9 mouse cellular contexts compared by ENCODE assay signal in genomic region chr5:93128765-93129164, GRCm38 (mm10). TPM values are rescaled to one million over a fixed set of nuclear protein-coding genes. Genes with fewer than 3 reads are reported as not detected.
DNase-seq lines count a peak whose midpoint lies in the region; ATAC-seq and TF ChIP-seq lines count a peak whose summit lies in the region.
"Had no signal": no experiment of that assay in that cellular context is flagged by ENCODE, and none has a peak within 500 bp of the region (broad histone marks: within the 10 kb centered on the region; RNA-seq: fewer than 3 reads in every experiment).

No protein-coding gene starts in this region.

- no peaks in the 10 kb centered on the region for H3K9me3 ChIP-seq in lung, embryonic 15.5 days
- H3K9me3 ChIP-seq in intestine, embryonic 14.5 days (ENCODE audit: control insufficient read depth, low read length), result no peaks in the 10 kb centered on the region
- no peaks in the 10 kb centered on the region for H3K9me3 ChIP-seq in kidney, postnatal 0 days (replicated peaks; ENCODE audit: low read length)
- H3K9me3 ChIP-seq in stomach, embryonic 14.5 days (ENCODE audit: control insufficient read depth, low read depth, low read length), result no peaks in the 10 kb centered on the region

- no peaks in the 10 kb centered on the region for H3K36me3 ChIP-seq in lung, embryonic 15.5 days
- H3K36me3 ChIP-seq in intestine, embryonic 14.5 days (ENCODE audit: control insufficient read depth, insufficient read depth, low read length), result no peaks in the 10 kb centered on the region
- H3K36me3 ChIP-seq in kidney, postnatal 0 days (ENCODE audit: insufficient read depth, low read length), result no peaks in the 10 kb centered on the region
- no peaks in the 10 kb centered on the region for H3K36me3 ChIP-seq in stomach, embryonic 14.5 days (ENCODE audit: control insufficient read depth, insufficient read depth, low read length)

- DNase-seq in lung, postnatal 4 days, result no peak
- no peak for DNase-seq in intestine, embryonic 14.5 days (ENCODE audit: low spot score)
- peak; percentile 14 for DNase-seq in kidney, postnatal 0 days (ENCODE audit: low spot score)
- no peak for DNase-seq in MN1 (ENCODE audit: low spot score)
- DNase-seq in left cerebral cortex, adult 8-10 months (ENCODE audit: low spot score in 2 of 2), result no peak
- DNase-seq: lung, postnatal 36 days; thymus, postnatal 14 days had no signal

- peak overlapping the region; percentile 39; the same call in 1 of the 2 replicates for H3K27ac ChIP-seq in lung, embryonic 15.5 days
- H3K27ac ChIP-seq in intestine, embryonic 14.5 days (ENCODE audit: low read depth), result peak overlapping the region; percentile 91; the same call in 1 of the 2 replicates
- H3K27ac ChIP-seq in kidney, postnatal 0 days, result peak overlapping the region; percentile 88
- peak overlapping the region; percentile 89; the same call in 1 of the 2 replicates for H3K27ac ChIP-seq in stomach, embryonic 14.5 days (ENCODE audit: low read length)

- peaks cover 84% of the 10 kb centered on the region for H3K4me1 ChIP-seq in lung, embryonic 15.5 days
- H3K4me1 ChIP-seq in intestine, embryonic 14.5 days (replicated peaks; ENCODE audit: control insufficient read depth, insufficient read depth, low read length), result peaks cover 89% of the 10 kb centered on the region
- peaks cover 74% of the 10 kb centered on the region for H3K4me1 ChIP-seq in kidney, postnatal 0 days (replicated peaks; ENCODE audit: insufficient read depth, low read length)
- H3K4me1 ChIP-seq in stomach, embryonic 14.5 days (ENCODE audit: control insufficient read depth, insufficient read depth, low read length), result peaks cover 85% of the 10 kb centered on the region

- H3K27me3 ChIP-seq in lung, embryonic 15.5 days, result no peaks in the 10 kb centered on the region
- no peaks in the 10 kb centered on the region for H3K27me3 ChIP-seq in intestine, embryonic 14.5 days (replicated peaks; ENCODE audit: control insufficient read depth, insufficient read depth, low read length)
- no peaks in the 10 kb centered on the region for H3K27me3 ChIP-seq in kidney, postnatal 0 days (ENCODE audit: insufficient read depth, low read length)
- H3K27me3 ChIP-seq in stomach, embryonic 14.5 days (ENCODE audit: control insufficient read depth, insufficient read depth, low read length), result no peaks in the 10 kb centered on the region

- WGBS in lung, embryonic 15.5 days, result 74% methylated on average over 3 of the region's 3 CpGs
- WGBS in intestine, embryonic 14.5 days, result 72% methylated on average over 3 of the region's 3 CpGs
- WGBS in kidney, postnatal 0 days, result 71% methylated on average over 3 of the region's 3 CpGs
- 82% methylated on average over 3 of the region's 3 CpGs for WGBS in stomach, embryonic 14.5 days

- H3K9ac ChIP-seq in lung, embryonic 15.5 days, result no peak overlapping the region
- H3K9ac ChIP-seq in intestine, embryonic 14.5 days (ENCODE audit: low read length), result no peak overlapping the region
- no peak overlapping the region for H3K9ac ChIP-seq in kidney, postnatal 0 days (ENCODE audit: low read depth, low read length)
- no peak overlapping the region for H3K9ac ChIP-seq in stomach, embryonic 14.5 days (replicated peaks; ENCODE audit: low read depth, low read length)

- TF ChIP-seq CTCF in kidney, postnatal 0 days (IDR thresholded peaks at IDR 0.05; ENCODE audit: low read depth), result no peak

- no peak for ATAC-seq in lung, embryonic 15.5 days (ENCODE audit: borderline replicate concordance, extremely low read depth, low FRiP score, low TSS enrichment)
- no peak for ATAC-seq in intestine, embryonic 14.5 days (replicated peaks; ENCODE audit: low FRiP score, low TSS enrichment, low read depth)
- no peak for ATAC-seq in kidney, postnatal 0 days (replicated peaks; ENCODE audit: low FRiP score, low read depth)
- no peak for ATAC-seq in stomach, embryonic 14.5 days (ENCODE audit: insufficient number of reproducible peaks, insufficient read depth, low FRiP score, low read depth)

- H3K4me3 ChIP-seq in lung, embryonic 15.5 days, result no peak overlapping the region
- H3K4me3 ChIP-seq in intestine, embryonic 14.5 days (ENCODE audit: low read depth, low read length), result no peak overlapping the region
- no peak overlapping the region for H3K4me3 ChIP-seq in kidney, postnatal 0 days (replicated peaks; ENCODE audit: low read depth, low read length)
- H3K4me3 ChIP-seq in stomach, embryonic 14.5 days (ENCODE audit: low read depth, low read length), result no peak overlapping the region

- no peak overlapping the region for H3K4me2 ChIP-seq in lung, embryonic 15.5 days
- H3K4me2 ChIP-seq in intestine, embryonic 14.5 days (ENCODE audit: low read length), result no peak overlapping the region
- no peak overlapping the region for H3K4me2 ChIP-seq in kidney, postnatal 0 days (ENCODE audit: low read length)
- H3K4me2 ChIP-seq in stomach, embryonic 14.5 days (replicated peaks; ENCODE audit: low read depth, low read length), result no peak overlapping the region

RNA-seq across cellular contexts. Expression of gene Sept11, which starts 35.5 kb away (rescaled TPM):
- 161 and 168 TPM in 2 replicates for polyA plus RNA-seq in lung, embryonic 15.5 days (2015; fragmentation: Nextera tagmentation; extraction: Ambion mirVana)
- polyA plus RNA-seq in intestine, embryonic 14.5 days (2014; fragmentation: Nextera tagmentation; extraction: Ambion mirVana), result 178 and 186 TPM in 2 replicates
- 140 and 154 TPM in 2 replicates for polyA plus RNA-seq in kidney, postnatal 0 days (2015; fragmentation: Nextera tagmentation; extraction: Ambion mirVana)
- 176 and 186 TPM in 2 replicates for polyA plus RNA-seq in stomach, embryonic 14.5 days (2014; fragmentation: Nextera tagmentation; extraction: Ambion mirVana)
- total RNA-seq in left cerebral cortex, adult 8-10 months (2022), result 100 to 1,000 TPM; 172 to 182 (median 180) TPM

Comparison
In these comparisons a context has a peak if more than half of its experiments do, and no peak if none do; other contexts are left out.
1. H3K27ac ChIP-seq: peak in every context shown above with its lines; median percentile 91 in intestine, embryonic 14.5 days; 89 in stomach, embryonic 14.5 days; 88 in kidney, postnatal 0 days; 39 in lung, embryonic 15.5 days.